Mouse (Mus musculus): ENCODE measurements at regions not wholly inside any gene's neighbourhood (a gene's known extent, or its start where the extent isn't known, plus 50 kb on each side); places are given as distances from the start of the nearest gene placed in this dataset.

- DNase-seq (ENCODE audit: low spot score in 2 of 2) = no peak
Measured at GRCm38 (mm10) chr8:86170091-86170490, 329.3 kb downstream of the Phkb start.

DNA sequence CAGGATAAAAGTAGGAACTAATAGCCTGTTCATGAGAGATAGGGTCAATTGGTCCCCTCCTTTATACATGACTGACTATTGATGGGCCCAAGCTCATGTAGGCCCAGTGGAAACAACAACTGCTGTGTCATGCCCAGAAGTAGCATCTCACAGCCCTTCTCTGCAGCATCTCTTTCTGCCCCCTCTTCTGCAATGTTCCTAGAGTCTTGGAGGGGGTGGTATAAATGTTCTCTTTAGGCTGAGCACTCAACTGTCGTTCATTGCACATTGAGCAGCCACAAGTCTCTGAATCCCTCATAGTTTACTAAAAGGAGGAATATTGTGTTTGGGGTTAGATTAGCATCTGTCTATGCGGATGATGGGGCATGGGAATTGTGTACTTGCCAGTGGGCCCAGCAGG, 324.1 kb downstream of the Phkb start:
- DNase-seq (ENCODE audit: low spot score in 2 of 2) = no peak

GRCm38 (mm10) chr8:86159074-86159783, 318.5 kb downstream of the Phkb start:
- DNase-seq (ENCODE audit: low spot score in 2 of 2) = peak; percentile 47 to 57

- DNase-seq (ENCODE audit: low spot score in 2 of 2) = no peak
Measured at GRCm38 (mm10) chr8:86147586-86147985, 306.8 kb downstream of the Phkb start.

DNA sequence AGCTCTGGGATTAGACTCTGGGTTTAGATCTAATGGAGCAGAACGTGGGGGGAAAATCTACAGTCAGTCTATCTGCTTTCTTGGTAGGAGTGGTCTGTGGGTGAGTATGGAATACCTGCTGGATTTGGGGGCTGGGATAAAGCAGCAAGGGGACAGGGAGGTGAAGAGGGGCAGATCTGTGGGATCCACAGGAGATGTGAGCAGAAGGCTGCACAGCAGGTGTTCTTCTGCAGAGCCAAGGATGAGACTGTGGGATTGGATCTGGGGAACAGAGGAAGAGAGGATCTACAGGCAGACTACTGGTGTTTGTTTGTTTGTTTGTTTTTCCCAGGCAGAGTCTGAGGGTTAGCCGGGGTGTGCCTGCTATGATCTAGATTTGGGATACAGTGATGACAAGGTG, 284.5 kb downstream of the Phkb start:
- no peak for DNase-seq (ENCODE audit: low spot score in 2 of 2)

DNA sequence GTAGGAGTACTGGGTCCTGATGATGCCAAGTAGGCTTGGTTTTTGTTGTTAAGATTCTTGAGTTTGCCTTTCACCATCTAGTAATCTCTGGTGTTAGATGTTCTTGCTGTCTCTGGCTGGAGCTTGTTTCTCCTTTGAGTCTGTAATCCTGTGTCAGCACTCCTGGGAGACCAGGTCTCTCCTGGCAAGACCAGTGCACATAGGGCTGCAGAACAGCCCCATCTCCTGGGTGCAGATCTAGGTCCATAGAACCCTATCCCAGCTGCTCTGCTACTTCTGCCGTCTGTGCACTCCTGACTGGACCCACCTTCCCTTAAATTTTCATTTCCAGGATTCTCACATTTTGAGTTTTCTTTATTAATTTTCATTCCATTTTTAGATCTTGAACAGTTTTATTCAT, 283.9 kb downstream of the Phkb start:
- DNase-seq (ENCODE audit: low spot score in 2 of 2) = no peak
